In the genomic region with DNA sequence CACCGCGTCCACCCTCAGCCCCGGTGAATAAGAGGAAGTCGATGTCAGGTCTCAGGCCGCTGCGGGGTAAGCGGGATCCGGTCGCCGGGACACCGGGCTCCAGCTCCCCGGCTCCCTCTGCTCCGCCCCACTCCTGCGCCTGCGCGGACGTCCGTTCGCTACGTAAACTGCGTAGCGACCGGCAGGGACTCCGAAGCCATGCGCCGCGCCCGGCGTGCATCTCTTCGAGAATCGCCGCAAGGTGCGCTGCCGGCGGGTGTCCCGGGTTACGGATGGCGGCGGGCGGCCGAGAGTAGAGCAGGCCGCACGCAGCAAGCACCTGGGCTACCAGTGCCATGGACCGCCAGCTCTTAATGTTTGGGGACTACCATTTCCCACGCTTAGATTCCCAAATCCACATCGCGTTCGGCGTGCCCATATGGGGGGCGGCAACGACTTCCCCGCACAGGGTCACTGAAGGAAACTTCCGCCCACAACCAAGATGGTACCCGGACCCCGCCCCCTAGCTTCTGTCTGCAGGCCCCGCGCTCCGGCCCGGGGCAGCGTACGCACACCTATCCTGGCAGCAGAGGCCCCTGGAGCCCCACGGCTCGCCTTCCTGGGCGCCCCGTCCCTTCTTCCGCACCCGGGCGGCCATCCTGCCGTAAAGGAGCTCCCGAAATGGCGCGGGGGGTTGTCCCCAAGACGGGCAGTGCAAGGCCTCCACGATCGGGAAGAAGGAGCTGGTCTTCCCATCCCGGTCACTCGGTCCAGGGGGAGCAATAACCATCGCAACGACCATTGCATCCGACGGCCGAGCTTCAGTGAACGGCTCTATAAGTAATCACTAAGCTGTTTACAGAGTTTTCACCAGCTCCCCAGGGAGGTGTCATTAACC, we compare ENCODE assay signal across 8 mouse cellular contexts. TPM values are rescaled to one million over a fixed set of nuclear protein-coding genes. Genes with fewer than 3 reads are reported as not detected.
DNase-seq lines count a peak whose midpoint lies in the region; ATAC-seq and TF ChIP-seq lines count a peak whose summit lies in the region.

A gene (plus strand): TSS at position 490 of the 877 bp plus-strand sequence.

- peak; percentile 35; the same call in 1 of the 2 replicates for ATAC-seq in G1E (ENCODE audit: extremely low read depth, insufficient number of reproducible peaks, low FRiP score, poor library complexity, severe bottlenecking)
- peak; percentile 84 for ATAC-seq in forebrain, embryonic 16.5 days
- peak; percentile 87 for ATAC-seq in neural tube, embryonic 15.5 days (ENCODE audit: low FRiP score)

- H3K4me3 ChIP-seq in G1E (ENCODE audit: low read depth, low read length) = peak within 1 kb of the TSS; percentile 84
- H3K4me3 ChIP-seq in forebrain, embryonic 16.5 days (replicated peaks; ENCODE audit: low read length) = peak within 1 kb of the TSS; percentile 98
- H3K4me3 ChIP-seq in lung, adult 2 months (replicated peaks; ENCODE audit: extremely low read depth, low read depth, low read length) = peak within 1 kb of the TSS; percentile 99
- H3K4me3 ChIP-seq in neural tube, embryonic 15.5 days (replicated peaks) = peak within 1 kb of the TSS; percentile 78

- H3K4me1 ChIP-seq in G1E (ENCODE audit: insufficient read depth, low read depth, low read length) = peaks cover 44% of the 10 kb centered on the region
- H3K4me1 ChIP-seq in forebrain, embryonic 16.5 days (replicated peaks; ENCODE audit: control insufficient read depth, insufficient read depth, low read length) = peaks cover 34% of the 10 kb centered on the region
- peaks cover 7% of the 10 kb centered on the region; the same call in 1 of the 2 replicates for H3K4me1 ChIP-seq in lung, adult 2 months (ENCODE audit: control insufficient read depth, insufficient read depth, low read length)
- H3K4me1 ChIP-seq in neural tube, embryonic 15.5 days = peaks cover 56% of the 10 kb centered on the region

- H3K36me3 ChIP-seq in G1E (replicated peaks) = peaks cover 49% of the 10 kb centered on the region
- H3K36me3 ChIP-seq in forebrain, embryonic 16.5 days (ENCODE audit: control insufficient read depth, insufficient read depth) = peaks cover 2% of the 10 kb centered on the region; the same call in 1 of the 2 replicates
- peaks cover 15% of the 10 kb centered on the region; the same call in 1 of the 2 replicates for H3K36me3 ChIP-seq in neural tube, embryonic 15.5 days

- H3K4me2 ChIP-seq in forebrain, embryonic 16.5 days (ENCODE audit: low read length) = peak within 1 kb of the TSS; percentile 99
- peak within 1 kb of the TSS; percentile 99 for H3K4me2 ChIP-seq in neural tube, embryonic 15.5 days

- intact Hi-C loops in heart, postnatal 25 days (cut with DNase I) = loop anchor here (1.0 kb wide), 1 partner anchor 10 kb away; no protein-coding TSS in a partner anchor

- H3K27me3 ChIP-seq in G1E (ENCODE audit: insufficient read depth, low read length) = no peaks in the 10 kb centered on the region
- no peaks in the 10 kb centered on the region for H3K27me3 ChIP-seq in forebrain, embryonic 16.5 days (replicated peaks; ENCODE audit: control insufficient read depth, insufficient read depth, low read length)
- H3K27me3 ChIP-seq in neural tube, embryonic 15.5 days (replicated peaks) = peaks cover 10% of the 10 kb centered on the region; the same call in 1 of the 2 replicates

- no peak for TF ChIP-seq CTCF in G1E (IDR thresholded peaks at IDR 0.05; ENCODE audit: low read depth, low read length)
- no peak for TF ChIP-seq CTCF in lung, adult 2 months (IDR thresholded peaks at IDR 0.05; ENCODE audit: insufficient read depth, low read length)

- DNase-seq in G1E (ENCODE audit: low spot score) = peak; percentile 96
- peak; percentile 90 to 97 for DNase-seq in cerebellum, adult 18-20 months
- DNase-seq in heart, postnatal 25 days (ENCODE audit: low spot score) = peak; percentile 85
- peak; percentile 91 to 95 for DNase-seq in layer of hippocampus, adult 18-20 months (ENCODE audit: low spot score in 2 of 2)
- DNase-seq in lung, adult 2 months = peak; percentile 96
- peak; percentile 97 for DNase-seq in testis, postnatal 10 days (ENCODE audit: low spot score)

- under 1% methylated on average over 83 of the region's 83 CpGs for WGBS in forebrain, embryonic 16.5 days
- WGBS in lung, adult 2 months = under 1% methylated on average over 83 of the region's 83 CpGs
- WGBS in neural tube, embryonic 15.5 days = under 1% methylated on average over 82 of the region's 83 CpGs

- peak; percentile 49; the same call in 1 of the 2 replicates for TF ChIP-seq POLR2A in lung, adult 2 months (IDR thresholded peaks at IDR 0.05; ENCODE audit: borderline replicate concordance, extremely low read depth, low read depth, low read length)

- peak within 1 kb of the TSS; percentile 97 for H3K27ac ChIP-seq in forebrain, embryonic 16.5 days (ENCODE audit: low read length)
- H3K27ac ChIP-seq in neural tube, embryonic 15.5 days (replicated peaks) = peak within 1 kb of the TSS; percentile 96

- H3K9me3 ChIP-seq in G1E (replicated peaks) = no peaks in the 10 kb centered on the region
- no peaks in the 10 kb centered on the region for H3K9me3 ChIP-seq in forebrain, embryonic 16.5 days (ENCODE audit: control insufficient read depth, low read length)
- no peaks in the 10 kb centered on the region for H3K9me3 ChIP-seq in neural tube, embryonic 15.5 days (replicated peaks)

- peak within 1 kb of the TSS; percentile 99 for H3K9ac ChIP-seq in forebrain, embryonic 16.5 days (replicated peaks; ENCODE audit: low read depth, low read length)
- peak within 1 kb of the TSS; percentile 97 for H3K9ac ChIP-seq in neural tube, embryonic 15.5 days (replicated peaks)

RNA-seq across cellular contexts. Expression of the gene that starts here (rescaled TPM):
- total RNA-seq in G1E (2014; fragmentation: Nextera tagmentation) (12.6 and 19.1 TPM in 2 replicates), G1E (2017) (50.7 and 62.7 TPM in 2 replicates)
- 51.9 and 52.0 TPM in 2 replicates for polyA plus RNA-seq in G1E (2012)
- polyA plus RNA-seq in forebrain, embryonic 16.5 days (2015; fragmentation: Nextera tagmentation; extraction: Ambion mirVana) = 87.9 and 88.4 TPM in 2 replicates
- 10 to 100 TPM; 24.4 to 27.3 TPM for total RNA-seq in heart, postnatal 25 days (2021)
- 10 to 100 TPM; 37.8 to 44.4 TPM for total RNA-seq in layer of hippocampus, adult 18-20 months (2021)
- polyA plus RNA-seq in lung, adult 2 months (2012; rRNA removed) = 57.3 and 75.5 TPM in 2 replicates
- 90.8 and 90.9 TPM in 2 replicates for polyA plus RNA-seq in neural tube, embryonic 15.5 days (2015; fragmentation: Nextera tagmentation; extraction: Ambion mirVana)

Comparison
In these comparisons a context has a peak if more than half of its experiments do, and no peak if none do; other contexts are left out.
1. Peak in every context shown above with its lines: DNase-seq, ATAC-seq, H3K4me3 ChIP-seq and H3K27ac ChIP-seq.
2. ATAC-seq: peak in every context shown above with its lines; median percentile 87 in neural tube, embryonic 15.5 days; 84 in forebrain, embryonic 16.5 days; 35 in G1E.